Mouse (Mus musculus): Measurements from ENCODE around the gene Ube3b.

Gene Ube3b

DNA sequence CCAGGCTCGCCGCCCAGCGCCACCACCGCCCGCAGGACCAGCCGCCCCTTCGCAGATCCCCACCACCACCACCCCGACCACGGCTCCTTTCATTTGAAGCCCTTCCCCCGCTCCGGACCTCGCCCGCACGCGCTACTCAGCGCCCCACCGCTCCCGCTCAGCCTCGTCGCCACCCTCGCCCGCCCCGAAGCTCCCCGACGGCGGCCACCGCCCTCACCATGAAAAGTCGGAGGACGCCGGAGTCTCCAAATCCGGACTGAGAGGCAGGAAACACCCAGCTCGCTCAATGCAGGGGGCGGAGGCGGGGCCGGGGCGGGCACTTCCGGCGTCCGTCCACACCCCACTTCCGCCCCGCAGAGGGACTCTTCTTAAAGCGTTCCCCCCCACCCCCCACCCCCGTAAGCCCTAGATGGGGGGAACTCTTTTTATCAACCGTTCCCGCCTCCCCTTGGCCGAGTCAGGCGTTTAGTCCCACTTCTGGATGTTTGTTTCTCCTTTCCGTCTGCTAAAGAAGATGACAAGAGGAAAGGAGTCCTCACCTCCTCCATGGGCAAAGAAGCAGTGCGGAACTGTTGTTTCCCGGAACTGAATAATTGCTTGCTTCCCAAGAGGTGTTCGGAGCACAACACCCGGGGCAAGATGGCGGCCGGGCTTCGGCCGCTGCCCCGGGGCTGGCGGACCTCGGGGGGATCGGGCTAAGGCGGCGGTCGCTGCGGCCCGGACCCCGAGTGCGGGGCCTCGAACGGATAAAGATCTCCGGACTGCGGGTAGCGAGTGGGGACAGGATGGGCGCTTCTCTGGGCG is at the start of gene Ube3b, which contains the start of gene Kctd10:
Gene Ube3b (plus strand): TSS at position 399 of the 804 bp plus-strand sequence.
Gene Kctd10 (minus strand): TSS at position 300 of the 804 bp plus-strand sequence.
- peak; percentile 96 for DNase-seq

DNA sequence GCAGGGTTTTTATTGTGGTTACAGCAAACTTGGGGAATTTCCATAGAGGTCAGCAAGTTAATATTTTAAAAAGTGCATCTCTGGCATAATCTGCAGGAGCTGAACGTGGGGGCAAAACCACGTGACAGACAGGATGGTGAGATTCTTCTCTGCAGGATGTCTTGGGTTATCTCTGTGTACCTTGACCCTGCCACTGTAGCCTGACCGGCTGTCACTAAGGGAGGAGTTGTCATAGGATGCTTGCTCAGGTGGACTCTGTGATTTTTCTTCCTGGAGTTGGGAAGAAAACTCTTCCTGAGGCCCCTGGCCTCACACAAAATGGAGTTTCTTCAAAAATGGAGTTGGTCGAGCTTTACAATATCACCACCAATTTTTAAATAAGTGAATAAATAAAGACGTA is 37.4 kb upstream of the Ube3b start:
- no peak for DNase-seq

DNA sequence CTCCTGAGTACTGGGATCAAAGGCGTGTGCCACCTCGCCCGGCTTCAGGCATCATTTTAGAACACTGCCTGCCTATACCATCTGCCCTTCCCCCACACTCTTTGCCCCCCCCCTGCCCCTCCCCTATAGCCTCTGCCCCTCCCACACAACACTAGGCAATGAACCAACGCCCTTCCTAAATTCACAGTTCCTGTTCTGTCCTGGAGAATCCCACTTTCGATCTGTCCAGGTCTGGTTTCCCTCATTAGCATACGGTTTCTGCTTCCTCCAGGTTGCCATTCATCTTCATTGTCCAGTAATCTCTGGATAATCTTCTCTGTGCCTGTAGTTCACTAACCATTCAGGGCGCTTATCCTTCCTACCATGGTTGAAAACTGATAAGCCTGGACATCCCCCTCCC is 36.8 kb upstream of the Ube3b start:
- no peak for DNase-seq

DNA sequence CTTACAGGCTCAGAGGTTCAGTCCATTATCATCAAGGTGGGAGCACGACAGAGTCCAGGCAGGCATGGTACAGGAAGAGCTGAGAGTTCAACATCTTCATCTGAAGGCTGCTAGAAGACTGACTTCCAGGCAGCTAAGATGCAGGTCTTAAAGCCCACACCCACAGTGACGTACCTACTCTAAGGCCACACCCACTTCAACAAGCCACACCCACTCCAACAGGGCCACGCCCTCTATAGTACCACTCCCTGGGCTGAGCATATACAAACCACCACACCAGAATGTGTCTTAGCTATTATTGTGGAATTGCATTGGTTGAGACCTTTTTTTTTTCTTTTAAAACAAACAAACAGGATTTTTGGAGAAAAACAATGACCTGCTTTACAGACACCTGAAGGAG is 34.9 kb upstream of the Ube3b start:
- DNase-seq, result peak; percentile 76

DNA sequence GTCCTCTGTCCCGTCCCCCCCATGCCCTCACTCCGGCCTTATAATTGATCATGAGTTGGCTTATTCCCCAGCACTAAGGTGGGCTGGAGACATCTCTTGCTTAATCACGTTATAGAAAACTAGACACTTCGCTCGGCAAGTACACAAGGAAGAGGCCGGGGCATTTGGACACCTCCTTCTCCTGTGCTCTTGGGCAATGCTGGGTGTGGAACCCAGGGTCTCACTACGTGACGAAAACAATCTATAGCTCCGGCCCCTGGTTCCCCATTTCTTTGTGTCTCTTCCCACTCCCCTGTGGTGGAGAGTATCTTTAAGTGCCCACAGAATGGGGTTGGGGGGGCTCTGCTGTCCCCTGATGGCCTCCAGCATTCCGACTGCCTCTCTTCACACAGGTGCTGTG is 33.4 kb upstream of the Ube3b start:
- DNase-seq, result no peak

DNA sequence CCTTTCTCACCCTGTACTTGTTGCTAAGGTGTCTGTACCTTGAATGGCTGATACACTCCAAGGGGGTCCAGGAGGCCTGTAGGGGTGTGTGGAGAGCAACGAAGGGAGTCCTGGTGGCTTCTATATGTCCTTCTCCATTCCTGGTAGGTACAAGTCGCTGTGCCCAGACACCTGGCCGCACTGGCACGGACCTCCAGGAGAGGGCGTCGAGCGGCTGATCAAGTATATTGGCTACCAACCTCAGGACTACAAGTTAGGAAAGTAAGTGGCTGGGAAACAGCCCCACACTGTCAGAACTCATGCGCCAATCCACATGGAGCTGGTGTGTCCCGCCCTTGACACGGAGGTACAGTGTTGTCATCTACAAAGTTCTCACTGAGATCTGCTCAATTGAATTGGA is 28.9 kb upstream of the Ube3b start:
- DNase-seq, result no peak

DNA sequence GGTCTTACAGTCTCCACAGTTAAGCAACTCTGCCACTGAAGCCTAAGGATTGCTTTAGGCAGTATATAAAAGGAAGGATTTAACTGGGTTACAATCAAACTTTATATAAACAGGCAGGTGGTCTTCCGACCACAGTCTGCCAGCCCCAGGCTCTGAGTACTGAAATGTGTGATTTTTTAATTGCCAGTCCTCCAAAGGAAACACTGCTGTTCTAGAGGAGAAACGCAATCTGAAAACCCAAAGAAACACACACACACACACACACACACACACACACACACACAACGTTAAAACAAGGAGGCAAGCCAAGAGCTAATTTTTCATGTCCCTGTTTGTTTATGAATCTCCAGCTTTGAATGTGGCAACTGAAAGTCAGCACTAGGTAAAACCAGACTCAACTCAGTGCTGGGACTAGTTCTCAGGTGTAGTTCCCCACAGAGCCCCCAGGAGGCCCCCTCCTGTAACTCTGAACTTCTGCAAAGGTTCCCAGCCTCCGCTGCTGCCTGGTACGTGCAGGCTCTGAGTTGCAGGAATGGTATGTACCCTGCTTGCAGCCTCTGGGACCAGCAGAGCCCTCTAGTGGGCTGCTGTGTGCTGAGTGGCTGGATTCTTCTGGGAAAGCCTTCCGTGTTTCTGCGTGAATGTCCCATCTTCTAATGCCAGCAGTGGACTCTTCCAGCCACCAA is 24.0 kb upstream of the Ube3b start:
- DNase-seq, result peak; percentile 77

DNA sequence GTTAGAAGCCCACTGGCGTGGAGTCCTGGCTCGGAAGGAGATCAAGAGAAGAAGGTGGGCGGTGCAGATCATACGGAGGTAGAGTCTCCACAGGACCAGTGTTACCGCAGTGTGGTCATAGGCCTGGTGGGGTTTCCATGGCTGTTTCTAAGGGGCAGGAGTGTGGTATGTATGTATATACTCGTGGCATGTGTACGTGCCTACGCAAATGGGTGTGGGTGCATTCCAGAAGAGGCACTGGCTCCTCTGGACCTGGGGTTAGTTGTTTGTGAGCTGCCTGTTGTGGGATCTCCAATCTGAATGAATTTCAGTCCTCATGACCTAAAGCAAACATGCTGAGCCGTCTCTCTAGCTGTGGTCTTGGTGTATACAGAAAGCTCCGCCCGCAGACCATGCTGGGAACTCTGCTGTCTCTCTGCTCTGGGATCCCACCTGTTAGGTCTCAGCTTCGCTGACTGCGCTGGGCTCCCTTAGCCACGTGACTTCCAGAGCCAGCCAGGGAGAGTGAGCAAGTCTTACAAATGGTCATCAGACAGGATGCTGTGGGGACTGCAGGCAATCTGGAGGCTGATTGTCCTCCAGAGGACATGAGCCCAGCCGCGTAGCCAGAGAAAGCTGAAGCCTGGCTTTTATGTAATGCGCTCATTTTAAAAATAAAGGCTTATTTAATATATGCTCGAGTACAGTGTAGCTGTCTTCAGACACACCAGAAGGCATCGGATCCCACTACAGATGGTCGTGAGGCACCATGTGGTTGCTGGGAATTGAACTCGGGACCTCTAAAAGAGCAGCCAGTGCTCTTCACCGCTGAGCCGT is 23.3 kb upstream of the Ube3b start:
- DNase-seq, result no peak

DNA sequence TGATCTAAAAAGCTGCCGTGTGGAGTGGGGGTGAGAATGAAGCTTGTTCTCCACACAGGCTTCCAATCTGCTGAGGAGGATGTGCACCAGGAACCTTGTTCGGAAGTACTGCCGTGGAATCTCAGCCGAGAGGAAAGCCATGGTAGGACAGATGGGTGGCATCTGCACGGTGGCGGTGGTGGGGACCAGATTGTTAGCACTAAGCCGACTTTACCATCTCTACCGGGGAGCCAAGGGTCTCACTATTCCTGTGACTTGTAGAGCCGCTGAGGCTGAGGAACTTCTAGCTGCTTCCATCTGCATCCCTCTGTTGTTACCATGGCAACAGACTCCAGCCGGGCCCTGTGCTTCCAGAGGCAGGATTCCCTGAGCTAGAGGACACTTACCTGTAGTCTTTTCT is 21.6 kb upstream of the Ube3b start:
- no peak for DNase-seq

DNA sequence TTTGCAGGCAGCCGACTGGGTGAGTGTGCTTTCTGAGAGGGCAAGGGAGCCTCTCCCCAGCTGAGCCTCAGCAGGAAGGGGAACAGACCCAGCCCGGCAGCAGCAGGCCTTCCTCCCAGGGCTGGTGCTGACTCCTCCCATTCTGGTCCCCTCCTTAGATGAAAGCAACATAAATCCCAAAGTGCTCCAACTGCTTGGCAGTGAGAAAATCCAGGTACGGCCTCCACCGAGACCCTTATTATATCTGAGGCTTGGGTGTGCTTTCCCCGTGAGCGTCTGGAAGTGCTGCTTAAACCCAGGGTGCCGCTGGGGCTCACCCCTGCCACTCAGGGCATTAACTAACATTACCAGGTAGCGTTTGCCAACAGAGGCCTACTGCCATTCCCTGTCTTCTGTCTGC is 20.8 kb upstream of the Ube3b start:
- no peak for DNase-seq

DNA sequence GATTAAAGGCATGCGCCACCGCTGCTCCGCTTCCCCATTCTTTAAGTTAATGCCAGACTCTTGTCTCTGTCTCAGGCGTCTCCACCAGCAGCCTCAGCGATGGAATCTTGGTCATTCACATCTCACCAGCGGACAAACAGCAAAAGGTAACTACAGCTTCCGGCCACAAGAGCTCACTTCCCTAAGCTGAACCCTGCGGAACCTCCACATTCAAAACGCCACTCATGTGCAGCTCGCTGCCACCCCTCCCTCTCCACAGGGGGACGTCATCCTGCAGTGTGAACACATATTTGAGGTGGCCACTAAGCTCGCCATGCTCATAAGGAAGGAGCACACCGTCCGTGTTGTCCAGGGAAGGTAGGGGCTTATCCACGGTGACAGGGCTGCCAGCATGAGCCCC is 19.4 kb upstream of the Ube3b start:
- no peak for DNase-seq

DNA sequence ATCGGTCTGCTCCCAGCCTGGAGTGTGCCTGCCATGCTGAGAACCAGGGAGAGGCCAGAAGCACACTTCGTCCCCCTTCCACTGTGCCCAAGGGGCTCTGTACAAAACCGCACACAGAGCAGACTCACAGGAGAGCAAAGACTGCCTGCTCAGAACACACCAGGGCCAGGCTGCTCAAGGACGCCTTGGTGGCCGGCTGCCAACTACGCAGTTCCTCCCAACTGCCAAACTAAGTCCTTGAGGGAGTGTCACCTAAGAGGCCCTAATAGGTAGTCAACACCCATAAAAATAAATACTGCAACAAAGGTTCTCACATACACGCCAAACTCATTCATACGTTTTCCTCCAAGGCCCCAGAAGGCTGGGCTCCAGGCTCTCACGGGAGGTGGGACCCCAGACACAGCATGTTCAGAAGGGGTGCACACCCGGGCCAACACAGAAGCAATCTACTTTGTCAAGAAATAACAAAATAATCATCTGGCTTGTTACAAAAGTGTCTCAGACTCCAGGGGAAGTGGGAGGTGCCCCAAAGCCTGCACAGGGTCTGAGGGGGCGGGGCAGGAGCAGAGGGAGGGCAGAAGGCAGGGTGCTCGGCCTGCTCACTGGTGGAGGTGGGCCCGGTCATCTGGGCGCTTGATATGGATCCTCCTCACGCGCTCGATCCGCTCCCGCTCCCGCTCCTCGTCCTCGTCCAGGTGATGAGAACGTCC is 15.2 kb upstream of the Ube3b start:
- no peak for DNase-seq

DNA sequence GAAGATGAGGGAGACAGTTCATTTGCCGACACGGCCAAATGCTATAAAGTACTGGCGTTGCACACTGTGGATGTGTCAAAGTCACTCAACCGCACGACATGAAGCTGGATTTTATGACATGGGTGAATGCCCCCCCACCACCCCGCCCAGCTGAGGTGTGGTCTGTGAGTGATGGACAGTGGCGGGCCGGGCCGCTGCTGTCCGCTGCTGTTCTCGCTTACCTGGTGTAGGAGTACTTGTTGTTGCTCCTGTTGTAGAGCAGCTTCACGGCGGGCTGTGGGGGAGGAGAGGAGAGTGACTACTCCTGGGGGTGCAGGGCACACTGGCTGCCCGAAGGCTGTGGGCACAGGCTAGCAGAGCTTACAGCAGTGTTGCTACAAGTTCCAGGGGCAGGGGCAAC is 12.3 kb upstream of the Ube3b start:
- no peak for DNase-seq

DNA sequence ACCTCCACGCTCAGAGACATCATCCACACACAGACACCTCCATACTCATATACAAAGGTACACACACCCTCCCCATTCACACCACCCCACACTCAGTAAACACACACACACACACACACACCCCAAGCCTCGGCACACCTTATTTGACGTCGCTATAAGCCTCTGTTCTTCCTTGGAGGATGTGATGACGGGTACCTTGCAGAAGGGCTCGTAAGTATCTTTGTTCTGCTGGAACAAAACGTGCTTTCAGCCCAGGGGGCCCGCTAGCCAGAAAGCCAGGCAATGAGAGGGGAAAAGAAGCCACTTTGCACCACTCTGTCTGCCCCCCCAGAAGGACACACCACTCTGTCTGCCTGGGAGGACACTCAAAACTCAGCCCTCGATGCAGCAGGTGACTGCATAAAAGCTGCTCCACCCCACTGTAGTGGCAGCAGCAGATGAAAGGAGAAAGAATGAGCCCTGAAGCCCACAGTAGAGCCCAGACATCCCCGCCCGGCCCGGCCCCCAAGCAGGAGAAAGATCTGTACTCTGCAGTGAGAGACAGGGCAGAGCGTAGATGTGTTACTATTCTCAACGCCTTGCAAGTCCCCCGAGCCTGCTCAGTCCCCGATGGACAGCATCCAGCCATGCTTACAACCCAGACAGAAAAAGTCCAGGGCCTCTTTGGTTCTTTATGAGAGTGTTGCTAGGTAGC is 11.5 kb upstream of the Ube3b start:
- no peak for DNase-seq

DNA sequence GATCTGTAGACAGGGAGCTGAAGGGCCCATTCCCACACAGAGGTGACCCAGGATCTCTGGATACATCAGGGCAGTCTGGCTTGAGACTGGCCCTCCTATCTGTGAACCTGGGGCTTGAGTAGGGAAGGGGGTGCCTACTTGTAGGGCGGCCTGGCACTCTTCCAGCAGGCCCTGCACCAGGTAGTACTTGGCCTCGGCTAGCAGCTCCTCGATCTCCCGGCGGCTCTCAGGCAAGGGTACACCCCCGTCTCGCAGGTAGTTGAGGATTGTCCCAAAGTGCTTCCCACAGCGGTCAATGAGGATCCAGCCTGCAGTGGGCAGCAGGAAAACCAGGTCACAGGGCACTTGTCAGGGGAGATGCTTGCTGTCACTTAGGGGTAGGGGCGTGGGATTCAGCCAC is 10.5 kb upstream of the Ube3b start:
- no peak for DNase-seq

DNA sequence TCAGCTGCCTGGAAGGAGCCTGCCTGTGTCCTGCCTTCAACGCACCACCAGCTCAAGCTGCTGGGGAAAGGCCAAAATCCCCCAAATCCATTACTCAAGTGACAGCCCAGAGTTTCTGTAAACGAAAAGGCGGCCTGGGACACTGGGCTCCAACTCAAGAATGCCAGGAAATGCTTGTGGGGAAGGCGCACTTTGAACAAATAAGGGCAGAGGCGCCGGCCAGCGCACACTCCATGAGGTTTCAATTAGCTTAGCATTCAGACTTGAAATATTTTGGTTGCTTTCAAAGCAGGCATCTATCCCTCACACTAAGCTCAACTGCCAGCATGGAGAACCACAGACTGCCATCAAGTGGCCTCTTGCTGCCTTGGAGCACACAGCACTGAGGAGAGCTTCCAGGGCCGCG is 10.0 kb upstream of the Ube3b start:
- peak; percentile 31 for DNase-seq

DNA sequence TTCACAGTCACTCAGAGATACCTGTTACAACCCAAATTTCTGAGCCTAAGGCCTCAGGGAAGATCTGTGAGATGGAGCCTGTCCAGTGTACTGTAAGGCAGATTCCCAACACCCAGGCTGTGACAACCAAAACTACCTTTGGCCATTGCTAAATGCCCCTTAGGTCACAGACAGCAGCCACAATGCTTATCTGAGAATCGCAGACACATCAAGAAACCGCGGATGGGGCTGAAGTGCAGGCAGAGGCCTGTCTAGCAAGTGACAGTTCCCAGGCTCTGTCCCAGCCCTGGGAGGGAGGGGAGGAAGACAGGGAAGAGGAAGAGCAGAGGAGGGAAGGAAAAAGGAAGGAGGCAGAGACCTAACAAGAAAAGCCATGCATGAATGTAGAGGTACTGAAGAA is 9.1 kb upstream of the Ube3b start:
- DNase-seq, result peak; percentile 70

DNA sequence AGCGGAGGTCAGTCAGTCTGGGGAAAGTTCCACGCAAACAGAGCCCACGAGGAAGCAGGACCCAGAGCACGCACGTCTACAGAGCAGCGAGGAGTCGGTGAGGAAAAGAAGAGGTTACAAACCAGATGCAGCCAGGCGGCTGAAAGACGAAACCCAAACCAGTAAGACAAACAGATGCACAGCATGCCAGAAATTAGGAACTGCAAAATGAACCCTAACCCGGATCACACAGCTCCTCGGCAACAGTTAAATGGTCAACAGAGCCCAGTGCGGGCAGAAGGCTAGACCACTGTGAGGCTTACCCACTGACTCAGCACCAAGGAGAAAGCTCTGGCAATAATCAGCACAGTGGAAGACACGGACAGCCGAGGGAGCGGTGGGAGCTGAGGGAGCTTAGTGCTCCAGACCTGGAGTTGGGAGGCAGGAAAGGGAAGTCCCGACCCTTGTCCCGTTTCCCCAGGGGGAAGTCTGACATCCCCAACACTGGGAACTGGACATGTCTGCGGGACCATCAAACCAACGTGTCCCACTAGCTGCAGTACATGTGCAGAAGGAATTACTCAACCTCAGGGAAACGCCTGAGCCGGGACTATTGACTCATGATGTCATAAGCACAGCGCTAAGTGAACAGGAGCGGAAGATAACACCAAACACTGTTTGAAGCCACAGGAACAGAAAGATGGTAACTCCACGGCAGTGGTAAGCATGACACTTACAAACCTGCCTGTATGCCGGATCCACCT is 8.5 kb upstream of the Ube3b start:
- DNase-seq, result no peak

DNA sequence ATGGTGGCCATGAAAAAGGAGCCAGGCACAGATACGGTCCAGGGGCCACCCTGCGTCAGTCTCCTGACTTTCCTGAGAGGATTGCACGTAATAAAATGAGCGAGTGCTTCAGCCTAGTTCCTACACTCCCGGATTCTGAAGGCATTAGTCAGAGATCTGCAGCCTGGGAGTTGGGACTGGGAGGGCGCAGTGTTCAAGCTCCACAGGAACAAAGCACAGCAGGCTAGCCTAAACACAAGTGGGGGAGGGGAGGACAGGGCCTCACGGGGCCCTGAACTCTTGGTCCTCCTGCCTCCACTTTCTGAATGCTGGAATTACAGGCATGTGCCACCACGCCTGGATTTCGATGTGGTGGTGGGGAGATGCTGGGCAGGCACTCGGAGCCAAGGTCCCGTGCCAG is 7.8 kb upstream of the Ube3b start:
- DNase-seq, result no peak

DNA sequence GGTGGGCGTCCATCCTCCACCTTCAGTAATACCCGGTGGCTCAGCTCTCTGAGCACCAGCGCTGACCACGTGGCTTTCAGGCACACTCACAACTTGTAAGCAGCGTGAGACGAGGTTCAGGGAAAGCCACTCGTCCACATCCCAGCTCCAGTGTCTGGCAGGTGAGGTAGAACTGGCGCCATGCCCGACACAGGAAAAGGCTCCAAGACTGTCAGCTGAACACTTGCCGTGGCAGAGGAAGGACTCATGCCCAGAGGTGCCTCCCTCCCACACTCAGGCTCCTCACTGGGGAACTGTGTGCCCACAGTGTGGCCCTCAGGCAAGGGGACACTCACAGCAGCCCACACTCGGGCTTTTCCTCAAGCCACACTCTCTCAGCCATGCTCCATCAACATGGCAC is 7.2 kb upstream of the Ube3b start:
- DNase-seq, result no peak

DNA sequence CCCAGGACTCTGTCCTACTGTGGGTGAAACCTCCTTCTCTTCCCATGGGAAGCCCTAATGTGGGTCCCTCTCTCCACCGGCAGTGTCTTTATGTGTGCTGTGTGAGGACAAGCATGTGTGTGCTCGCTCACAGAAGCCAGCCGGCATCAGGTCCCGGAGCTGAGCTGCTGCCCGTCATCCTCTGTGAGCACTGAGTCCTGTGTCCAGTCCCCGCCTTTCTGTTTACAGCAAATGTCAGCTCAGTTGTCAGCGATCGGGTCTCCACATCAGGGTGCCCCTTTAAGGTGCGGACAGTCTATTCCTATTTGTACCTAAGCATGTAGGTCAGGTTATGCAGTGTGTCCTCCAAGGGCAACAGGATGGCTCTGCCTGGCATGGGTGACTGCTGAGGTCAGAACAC is 6.8 kb upstream of the Ube3b start:
- DNase-seq, result no peak
